Mouse (Mus musculus) urinary bladder, adult 18-20 months (tissue): ENCODE data around the gene Olfr56.
"Not testable (repeated sequence)": the region's sequence is repeated elsewhere in the genome, so short reads cannot be mapped to it uniquely, and the experiment has no call there.

Source experiments
- DNase-seq, 2 experiments: peaks; one replicate each; pipeline ENCODE4 v3.0.0; 2022; ENCODE audit warnings: low spot score in 2 of 2, mixed read lengths in 2 of 2

The Olfr56 gene

GRCm38 (mm10) chr11:49051894-49052293, 73.2 kb downstream of the Olfr56 start:
- not testable (repeated sequence) for DNase-seq

- DNase-seq: not testable (repeated sequence)
These were observed 81.4 kb downstream of the Olfr56 start for GRCm38 (mm10) chr11:49060061-49060460.

- DNase-seq: not testable (repeated sequence)
These were observed 83.2 kb downstream of the Olfr56 start for GRCm38 (mm10) chr11:49061865-49062264.

GRCm38 (mm10) chr11:49063713-49064469, 85.2 kb downstream of the Olfr56 start, which contains the start of gene Tgtp2:
Tgtp2 (minus strand) TSS chr11:49064206.
- DNase-seq: not testable (repeated sequence)

GRCm38 (mm10) chr11:49068358-49068757, 89.7 kb downstream of the Olfr56 start:
- DNase-seq: no peak

GRCm38 (mm10) chr11:49076001-49076757, 97.5 kb downstream of the Olfr56 start, which contains the start of gene Ifi47:
Ifi47 (plus strand) TSS chr11:49076587.
- not testable (repeated sequence) for DNase-seq

GRCm38 (mm10) chr11:49077012-49077411, 98.3 kb downstream of the Olfr56 start:
- no peak for DNase-seq

- no peak for DNase-seq
These were observed 100.0 kb downstream of the Olfr56 start for GRCm38 (mm10) chr11:49078719-49079118.

- DNase-seq: no peak
These were observed 101.9 kb downstream of the Olfr56 start for GRCm38 (mm10) chr11:49080636-49081035.

- DNase-seq: no peak
These were observed 102.7 kb downstream of the Olfr56 start for GRCm38 (mm10) chr11:49081356-49081755.

- no peak for DNase-seq
These were observed 103.2 kb downstream of the Olfr56 start for GRCm38 (mm10) chr11:49081886-49082285.

- DNase-seq: no peak
These were observed 104.5 kb downstream of the Olfr56 start for GRCm38 (mm10) chr11:49083146-49083545.

GRCm38 (mm10) chr11:49083808-49084207, 105.1 kb downstream of the Olfr56 start:
- DNase-seq: no peak

GRCm38 (mm10) chr11:49084385-49084784, 105.7 kb downstream of the Olfr56 start:
- DNase-seq: no peak

GRCm38 (mm10) chr11:49084875-49085274, 106.2 kb downstream of the Olfr56 start:
- no peak for DNase-seq

- DNase-seq: no peak
These were observed 108.2 kb downstream of the Olfr56 start for GRCm38 (mm10) chr11:49086858-49087361.

- peak in 1 of 2 experiments; percentile 11 for DNase-seq
These were observed 109.3 kb downstream of the Olfr56 start for GRCm38 (mm10) chr11:49087830-49088616.

GRCm38 (mm10) chr11:49088990-49089652, 110.4 kb downstream of the Olfr56 start:
- DNase-seq: no peak

- no peak for DNase-seq
These were observed 111.2 kb downstream of the Olfr56 start for GRCm38 (mm10) chr11:49089735-49090507.

GRCm38 (mm10) chr11:49090551-49090950, 111.9 kb downstream of the Olfr56 start:
- no peak for DNase-seq
